Mouse (Mus musculus) intestine, embryonic 14.5 days (tissue): Measurements from ENCODE around the gene Ntm. TPM values are rescaled to one million over a fixed set of nuclear protein-coding genes. Genes with fewer than 3 reads are reported as not detected.

Experiments
- ATAC-seq: fragments of 200-750 bp; cut with Nextera tagmentation; replicated peaks from 2 replicates; pipeline ENCODE4 v1.8.0; 2017; ENCODE audit warnings: low read depth, moderate number of reproducible peaks, moderate TSS enrichment, moderate library complexity; ENCODE audit not compliant: low FRiP score, low TSS enrichment
- DNase-seq: peaks from one replicate; pipeline ENCODE4 v3.0.0-alpha.2; 2018; ENCODE audit warnings: low spot score
- H3K27ac ChIP-seq: fragments of 300-500 bp; sonication (generic); 2 replicates; pipeline ENCODE4 v1.5.1; 2014; ENCODE audit warnings: low read depth, mild to moderate bottlenecking, control low read depth
- H3K27me3 ChIP-seq: fragments of 300-500 bp; sonication (generic); replicated peaks from 2 replicates; pipeline ENCODE4 v1.6.1; 2014; ENCODE audit warnings: low read length, control low read depth; ENCODE audit not compliant: control insufficient read depth, insufficient read depth
- H3K36me3 ChIP-seq: fragments of 300-500 bp; sonication (generic); 2 replicates; pipeline ENCODE4 v1.6.1; 2014; ENCODE audit warnings: low read length, control low read depth; ENCODE audit not compliant: control insufficient read depth, insufficient read depth
- H3K4me1 ChIP-seq: fragments of 300-500 bp; sonication (generic); replicated peaks from 2 replicates; pipeline ENCODE4 v1.6.1; 2014; ENCODE audit warnings: low read length, control low read depth, mixed read lengths; ENCODE audit not compliant: control insufficient read depth, insufficient read depth
- H3K4me2 ChIP-seq: fragments of 300-500 bp; sonication (generic); 2 replicates; pipeline ENCODE4 v1.6.1; 2014; ENCODE audit warnings: low read length
- H3K4me3 ChIP-seq: fragments of 300-500 bp; sonication (generic); 2 replicates; pipeline ENCODE4 v1.5.1; 2014; ENCODE audit warnings: low read depth, low read length, control low read depth, mixed read lengths
- H3K9ac ChIP-seq: fragments of 300-500 bp; sonication (generic); 2 replicates; pipeline ENCODE4 v1.6.1; 2014; ENCODE audit warnings: mild to moderate bottlenecking, low read length
- H3K9me3 ChIP-seq: fragments of 300-500 bp; sonication (generic); 2 replicates; pipeline ENCODE4 v1.6.1; 2016; ENCODE audit warnings: low read length, control low read depth; ENCODE audit not compliant: control insufficient read depth
- WGBS: fragments of 180-500 bp; shearing (Covaris S2); extraction: QIAGEN DNeasy Blood & Tissue Kit; methylation state at CpG from one replicate; pipeline ENCODE4 v1.1.7; 2014; 5-methylcytosine and 5-hydroxymethylcytosine counted together
- polyA plus RNA-seq: library from polyadenylated mRNA; unstranded; fragments of >200 nt; fragmentation: Nextera tagmentation; extraction: Ambion mirVana; gene quantifications from 2 replicates; pipeline ENCODE4 v1.2.1, GENCODE M21; 2014

The Ntm gene
- polyA plus RNA-seq, 1 experiment from 2014 or later, result 11.6 TPM

GRCm38 (mm10) chr9:29479051-29479450 is 483.9 kb downstream of the Ntm start:
- DNase-seq (no peak), ATAC-seq (no peak)
- H3K4me2 ChIP-seq, result no peak overlapping the region
- no peak overlapping the region for H3K9ac ChIP-seq
- no peaks in the 10 kb centered on the region for H3K9me3 ChIP-seq
- H3K4me3 ChIP-seq, result no peak overlapping the region
- H3K27ac ChIP-seq, result no peak overlapping the region
- no peaks in the 10 kb centered on the region for H3K36me3 ChIP-seq
- H3K4me1 ChIP-seq, result no peaks in the 10 kb centered on the region
- no peaks in the 10 kb centered on the region for H3K27me3 ChIP-seq
- WGBS, result 43% methylated on average over 10 of the region's 10 CpGs

DNA sequence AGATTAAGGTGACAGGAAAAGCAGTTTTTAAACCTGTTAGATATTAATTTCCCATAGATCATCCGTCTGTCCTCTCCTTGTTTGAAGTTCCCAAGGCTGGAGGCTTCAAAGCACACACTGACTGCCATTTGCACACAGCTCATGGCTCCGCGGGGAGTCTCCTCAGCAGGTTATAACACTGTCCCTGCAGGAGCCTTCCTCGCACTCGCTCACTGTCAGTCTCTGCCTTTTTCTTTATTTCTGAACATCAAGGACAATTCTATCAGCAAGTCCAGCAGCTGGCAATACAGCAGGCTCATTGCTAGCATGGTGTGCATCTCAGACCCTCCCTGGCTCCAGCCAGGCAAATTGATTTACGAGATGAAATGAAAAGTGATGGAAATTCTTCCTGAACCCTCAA is 485.7 kb downstream of the Ntm start:
- Histone ChIP-seq H3K36me3 (no peaks in the 10 kb centered on the region), H3K9ac (no peak overlapping the region), H3K9me3 (no peaks in the 10 kb centered on the region), H3K27me3 (no peaks in the 10 kb centered on the region), H3K4me2 (no peak overlapping the region), H3K27ac (no peak overlapping the region), H3K4me3 (no peak overlapping the region), H3K4me1 (no peaks in the 10 kb centered on the region)
- DNase-seq, result no peak
- WGBS, result 31% methylated on average over 6 of the region's 6 CpGs
- no peak for ATAC-seq

DNA sequence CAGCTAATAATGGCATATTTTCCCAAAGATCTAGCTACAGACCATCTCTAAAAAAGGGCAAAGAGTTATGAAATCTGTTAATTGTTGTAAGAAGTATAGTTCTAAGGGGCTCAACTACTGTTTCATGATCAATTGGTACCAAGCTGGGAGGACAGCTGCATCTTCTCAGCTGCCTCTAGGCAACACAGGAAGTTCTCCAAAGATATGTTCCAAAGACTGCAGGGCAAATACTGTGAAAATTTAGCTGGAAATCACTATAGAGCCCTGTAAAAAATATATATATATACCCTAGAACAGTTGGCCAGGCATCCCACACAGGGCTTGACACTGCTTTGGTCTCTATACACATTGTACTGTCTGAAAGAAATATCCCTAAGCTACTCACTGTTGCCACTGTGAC is 489.5 kb downstream of the Ntm start:
- Histone ChIP-seq H3K9me3 (no peaks in the 10 kb centered on the region), H3K4me1 (no peaks in the 10 kb centered on the region), H3K4me3 (no peak overlapping the region), H3K27ac (no peak overlapping the region), H3K9ac (no peak overlapping the region), H3K36me3 (no peaks in the 10 kb centered on the region), H3K4me2 (no peak overlapping the region), H3K27me3 (no peaks in the 10 kb centered on the region)
- ATAC-seq, result no peak
- no peak for DNase-seq

DNA sequence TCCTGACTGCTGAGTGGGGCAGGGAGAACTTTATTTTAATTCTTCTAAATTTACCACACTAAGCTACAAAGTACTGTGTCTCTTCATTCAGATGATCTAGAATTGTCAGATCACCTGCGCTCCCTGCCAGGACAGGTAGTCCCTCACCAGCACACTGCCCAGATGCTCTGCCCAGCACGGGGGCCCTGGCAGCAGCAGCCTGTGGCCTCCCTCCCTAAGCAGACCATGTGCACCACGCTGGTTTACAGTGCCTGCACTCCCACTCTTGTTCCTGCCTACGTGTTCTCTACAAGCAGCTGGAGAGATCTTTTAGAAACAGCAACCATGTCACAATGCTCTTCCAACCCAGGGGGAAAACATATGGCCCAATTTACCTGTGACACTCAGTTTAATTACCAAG is 490.7 kb downstream of the Ntm start:
- no peak for DNase-seq
- H3K4me1 ChIP-seq, result no peaks in the 10 kb centered on the region
- no peak overlapping the region for H3K9ac ChIP-seq
- no peak for ATAC-seq
- no peaks in the 10 kb centered on the region for H3K9me3 ChIP-seq
- 51% methylated on average over 4 of the region's 4 CpGs for WGBS
- no peak overlapping the region for H3K27ac ChIP-seq
- H3K4me2 ChIP-seq, result no peak overlapping the region
- H3K27me3 ChIP-seq, result no peaks in the 10 kb centered on the region
- H3K36me3 ChIP-seq, result no peaks in the 10 kb centered on the region
- H3K4me3 ChIP-seq, result no peak overlapping the region

GRCm38 (mm10) chr9:29464756-29465155 is 498.2 kb downstream of the Ntm start:
- DNase-seq (no peak), ATAC-seq (no peak)
- no peaks in the 10 kb centered on the region for H3K4me1 ChIP-seq
- no peaks in the 10 kb centered on the region for H3K9me3 ChIP-seq
- no peaks in the 10 kb centered on the region for H3K36me3 ChIP-seq
- no peak overlapping the region for H3K4me3 ChIP-seq
- 77% methylated on average over 4 of the region's 4 CpGs for WGBS
- H3K4me2 ChIP-seq, result no peak overlapping the region
- H3K9ac ChIP-seq, result no peak overlapping the region
- H3K27me3 ChIP-seq, result no peaks in the 10 kb centered on the region
- H3K27ac ChIP-seq, result no peak overlapping the region

- H3K4me2 ChIP-seq, result no peak overlapping the region
- WGBS, result 70% methylated on average over 10 of the region's 10 CpGs
- no peaks in the 10 kb centered on the region for H3K9me3 ChIP-seq
- no peaks in the 10 kb centered on the region for H3K4me1 ChIP-seq
- no peaks in the 10 kb centered on the region for H3K27me3 ChIP-seq
- H3K4me3 ChIP-seq, result no peak overlapping the region
- H3K36me3 ChIP-seq, result no peaks in the 10 kb centered on the region
- no peak overlapping the region for H3K27ac ChIP-seq
- ATAC-seq, result no peak
- no peak overlapping the region for H3K9ac ChIP-seq
- no peak for DNase-seq
These were observed 499.9 kb downstream of the Ntm start for GRCm38 (mm10) chr9:29462970-29463593.

- ATAC-seq (no peak; the same call in 1 of the 2 replicates), DNase-seq (peak; percentile 85)
- H3K4me2 ChIP-seq, result no peak overlapping the region; the same call in 1 of the 2 replicates
- H3K36me3 ChIP-seq, result no peaks in the 10 kb centered on the region
- H3K4me3 ChIP-seq, result no peak overlapping the region
- H3K27ac ChIP-seq, result no peak overlapping the region
- 0 out of 2 replicates have a peak, but pooled peaks cover 3% of the 10 kb centered on the region for H3K4me1 ChIP-seq
- no peaks in the 10 kb centered on the region for H3K9me3 ChIP-seq
- no peak overlapping the region for H3K9ac ChIP-seq
- H3K27me3 ChIP-seq, result no peaks in the 10 kb centered on the region
- WGBS, result 9% methylated on average over 5 of the region's 5 CpGs
These were observed 504.9 kb downstream of the Ntm start for GRCm38 (mm10) chr9:29457976-29458572.

GRCm38 (mm10) chr9:29456014-29456413 is 506.9 kb downstream of the Ntm start:
- 89% methylated on average over 7 of the region's 7 CpGs for WGBS
- H3K9me3 ChIP-seq, result no peaks in the 10 kb centered on the region
- no peak overlapping the region for H3K9ac ChIP-seq
- 0 out of 2 replicates have a peak, but pooled peaks cover 3% of the 10 kb centered on the region for H3K4me1 ChIP-seq
- no peak overlapping the region for H3K4me2 ChIP-seq
- ATAC-seq (no peak), DNase-seq (no peak)
- no peaks in the 10 kb centered on the region for H3K36me3 ChIP-seq
- no peak overlapping the region for H3K4me3 ChIP-seq
- no peaks in the 10 kb centered on the region for H3K27me3 ChIP-seq
- H3K27ac ChIP-seq, result no peak overlapping the region

DNA sequence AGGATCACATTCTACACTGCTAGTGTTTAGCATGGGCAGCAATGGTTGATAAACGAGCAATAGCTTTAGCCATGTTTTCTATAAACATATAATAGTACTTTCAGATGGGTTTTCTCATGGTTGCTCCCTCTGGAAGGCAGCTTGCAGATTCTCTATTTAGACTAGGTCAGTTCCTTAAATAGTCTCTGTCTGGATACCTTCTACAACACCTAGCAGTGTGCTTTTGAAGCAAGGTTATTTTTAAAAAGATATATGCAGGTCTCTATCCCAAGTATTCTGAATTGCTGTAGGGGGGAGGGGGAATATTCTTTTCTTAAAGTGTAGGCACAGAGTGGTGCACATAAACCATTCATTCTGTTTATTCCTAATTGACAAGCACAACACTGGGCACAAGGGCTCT is 511.7 kb downstream of the Ntm start:
- no peak overlapping the region for H3K27ac ChIP-seq
- no peaks in the 10 kb centered on the region for H3K36me3 ChIP-seq
- H3K4me2 ChIP-seq, result no peak overlapping the region
- H3K9me3 ChIP-seq, result no peaks in the 10 kb centered on the region
- no peak for DNase-seq
- no peaks in the 10 kb centered on the region for H3K27me3 ChIP-seq
- H3K4me1 ChIP-seq, result no peaks in the 10 kb centered on the region
- 41% methylated on average over 1 of the region's 1 CpGs for WGBS
- no peak overlapping the region for H3K4me3 ChIP-seq
- H3K9ac ChIP-seq, result no peak overlapping the region
- no peak for ATAC-seq
